15 mouse cellular contexts compared by ENCODE assay signal in the genomic region with DNA sequence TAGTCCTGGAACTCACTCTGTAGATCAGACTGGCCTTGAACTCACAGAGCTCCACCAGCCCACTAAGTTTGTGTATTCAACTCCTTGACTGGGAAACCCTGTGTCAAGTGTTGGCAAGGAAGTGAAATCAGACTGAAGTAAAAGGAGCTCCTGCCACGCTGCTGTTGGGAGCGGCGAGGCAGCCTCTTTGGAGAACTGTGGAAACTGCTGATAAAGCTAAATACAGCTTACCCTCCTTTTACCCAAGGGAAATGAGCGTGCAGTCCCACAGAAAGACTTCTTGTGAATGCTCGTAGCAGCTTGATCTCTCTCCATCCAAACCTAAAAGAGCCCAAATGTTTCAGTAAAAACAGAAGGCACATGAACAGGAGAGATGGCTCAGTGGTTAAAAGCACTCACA. TPM values are rescaled to one million over a fixed set of nuclear protein-coding genes. Genes with fewer than 3 reads are reported as not detected.
DNase-seq lines count a peak whose midpoint lies in the region; ATAC-seq lines count a peak whose summit lies in the region.
"Had no signal": no experiment of that assay in that cellular context is flagged by ENCODE, and none has a peak within 500 bp of the region (broad histone marks: within the 10 kb centered on the region; RNA-seq: fewer than 3 reads in every experiment).

No protein-coding gene starts in this region.

- H3K4me3 ChIP-seq in heart, embryonic 10.5 days = no peak overlapping the region
- H3K4me3 ChIP-seq: embryonic facial prominence, embryonic 13.5 days had no signal

- H3K27ac ChIP-seq in heart, embryonic 10.5 days = peak overlapping the region; percentile 69
- H3K27ac ChIP-seq: embryonic facial prominence, embryonic 13.5 days; hindbrain, embryonic 14.5 days had no signal

- no peaks in the 10 kb centered on the region for H3K9me3 ChIP-seq in heart, embryonic 10.5 days
- H3K9me3 ChIP-seq: embryonic facial prominence, embryonic 13.5 days had no signal

- H3K36me3 ChIP-seq in heart, embryonic 10.5 days = no peaks in the 10 kb centered on the region
- H3K36me3 ChIP-seq: embryonic facial prominence, embryonic 13.5 days had no signal

- peak; percentile 46 for ATAC-seq in megakaryocyte-erythroid progenitor cell, adult 5-6 weeks (replicated peaks; ENCODE audit: low FRiP score, low TSS enrichment, poor library complexity, severe bottlenecking)
- ATAC-seq: activated CD4-positive, CD25-positive, alpha-beta regulatory T cell, adult 4 months had no signal

- peaks cover 10% of the 10 kb centered on the region for H3K4me1 ChIP-seq in heart, embryonic 10.5 days
- H3K4me1 ChIP-seq: embryonic facial prominence, embryonic 13.5 days had no signal

- H3K27me3 ChIP-seq in heart, embryonic 10.5 days (ENCODE audit: insufficient read depth, poor library complexity, severe bottlenecking) = no peaks in the 10 kb centered on the region
- H3K27me3 ChIP-seq: embryonic facial prominence, embryonic 13.5 days had no signal

- DNase-seq in heart, embryonic 10.5 days (ENCODE audit: low spot score) = no peak
- DNase-seq in heart, adult 8-10 months (ENCODE audit: low spot score) = no peak
- DNase-seq in spleen, postnatal 10 days (ENCODE audit: low spot score in 2 of 2) = peak; percentile 34 to 47
- DNase-seq in spleen, adult 18-20 months = no peak
- DNase-seq in liver = peak; percentile 80
- DNase-seq in ovary, adult 18-20 months (ENCODE audit: low spot score) = no peak
- DNase-seq in adrenal gland, postnatal 36 days = no peak
- DNase-seq: cerebellum, postnatal 10 days; lung, adult 2 months; midbrain, embryonic 14.5 days; right cerebral cortex, postnatal 14 days had no signal

- 23% methylated on average over 5 of the region's 5 CpGs for WGBS in heart, embryonic 10.5 days

RNA-seq across cellular contexts. Expression of gene Mavs, which starts 11.3 kb away (rescaled TPM):
- polyA plus RNA-seq in heart, embryonic 10.5 days (2016; fragmentation: Nextera tagmentation; extraction: Ambion mirVana) = 20.3 and 21.6 TPM in 2 replicates
- 10 to 100 TPM; 65.6 to 80.8 (median 72.3) TPM for total RNA-seq in heart, adult 8-10 months (2022)
- 28.8 and 28.9 TPM in 2 replicates for total RNA-seq in megakaryocyte-erythroid progenitor cell, adult 5-6 weeks (2014; fragmentation: Nextera tagmentation)
- 16.9 and 24.8 TPM in 2 replicates for total RNA-seq in megakaryocyte-erythroid progenitor cell, adult 5-6 weeks (2017)
- 10 to 100 TPM; 32.8 to 43.2 TPM for total RNA-seq in adrenal gland, postnatal 36 days (2021)

RNA-seq across cellular contexts. Expression of gene Ap5s1, which starts 15.7 kb away (rescaled TPM):
- polyA plus RNA-seq in heart, embryonic 10.5 days (2016; fragmentation: Nextera tagmentation; extraction: Ambion mirVana) = 23.6 and 33.3 TPM in 2 replicates
- total RNA-seq in heart, adult 8-10 months (2022) = 10 to 100 TPM; 31.8 to 42.6 (median 37.9) TPM
- total RNA-seq in megakaryocyte-erythroid progenitor cell, adult 5-6 weeks (2014; fragmentation: Nextera tagmentation) = 5.9 and 14.7 TPM in 2 replicates
- 1.9 and 3.3 TPM in 2 replicates for total RNA-seq in megakaryocyte-erythroid progenitor cell, adult 5-6 weeks (2017)
- 10 to 100 TPM; 14.0 to 21.1 TPM for total RNA-seq in adrenal gland, postnatal 36 days (2021)

RNA-seq across cellular contexts. Expression of gene Spef1, which starts 35.5 kb away (rescaled TPM):
- 0.75 and 1.5 TPM in 2 replicates for polyA plus RNA-seq in heart, embryonic 10.5 days (2016; fragmentation: Nextera tagmentation; extraction: Ambion mirVana)
- 1 to 10 TPM; 4.4 to 6.2 (median 4.9) TPM for total RNA-seq in heart, adult 8-10 months (2022)
- 3.7 and 4.1 TPM in 2 replicates for total RNA-seq in megakaryocyte-erythroid progenitor cell, adult 5-6 weeks (2014; fragmentation: Nextera tagmentation)
- 1.3 and 2.5 TPM in 2 replicates for total RNA-seq in megakaryocyte-erythroid progenitor cell, adult 5-6 weeks (2017)
- total RNA-seq in adrenal gland, postnatal 36 days (2021) = 1 to 10 TPM; 4.9 to 6.1 TPM

RNA-seq across cellular contexts. Expression of gene Cdc25b, which starts 35.8 kb away (rescaled TPM):
- 27.8 and 35.9 TPM in 2 replicates for polyA plus RNA-seq in heart, embryonic 10.5 days (2016; fragmentation: Nextera tagmentation; extraction: Ambion mirVana)
- total RNA-seq in heart, adult 8-10 months (2022) = 1 to 10 TPM; 4.3 to 4.9 (median 4.5) TPM
- 8.7 and 21.6 TPM in 2 replicates for total RNA-seq in megakaryocyte-erythroid progenitor cell, adult 5-6 weeks (2014; fragmentation: Nextera tagmentation)
- 5.4 and 19.0 TPM in 2 replicates for total RNA-seq in megakaryocyte-erythroid progenitor cell, adult 5-6 weeks (2017)
- 1 to 10 TPM; 5.5 to 5.7 TPM for total RNA-seq in adrenal gland, postnatal 36 days (2021)

RNA-seq across cellular contexts. Expression of gene Pank2, which starts 39.7 kb away (rescaled TPM):
- polyA plus RNA-seq in heart, embryonic 10.5 days (2016; fragmentation: Nextera tagmentation; extraction: Ambion mirVana) = 29.7 and 41.7 TPM in 2 replicates
- total RNA-seq in heart, adult 8-10 months (2022) = 10 to 100 TPM; 18.0 to 28.0 (median 23.2) TPM
- total RNA-seq in megakaryocyte-erythroid progenitor cell, adult 5-6 weeks (2014; fragmentation: Nextera tagmentation) = 47.4 and 52.7 TPM in 2 replicates
- total RNA-seq in megakaryocyte-erythroid progenitor cell, adult 5-6 weeks (2017) = 56.3 and 94.8 TPM in 2 replicates
- 10 to 100 TPM; 46.6 to 58.6 TPM for total RNA-seq in adrenal gland, postnatal 36 days (2021)

Comparison
In these comparisons a context has a peak if more than half of its experiments do, and no peak if none do; other contexts are left out.
1. DNase-seq: peak in spleen, postnatal 10 days (2 of 2) and liver (single experiment); none in heart, embryonic 10.5 days (single experiment), heart, adult 8-10 months (single experiment), spleen, adult 18-20 months (0 of 2), ovary, adult 18-20 months (single experiment) and adrenal gland, postnatal 36 days (0 of 2).